Mouse (Mus musculus) midbrain, postnatal 0 days (tissue): Measurements from ENCODE around the gene Poldip2. TPM values are rescaled to one million over a fixed set of nuclear protein-coding genes. Genes with fewer than 3 reads are reported as not detected.

ENCODE experiments used
- ATAC-seq: fragments of 200-750 bp; cut with Nextera tagmentation; 2 replicates; pipeline ENCODE4 v1.8.0; 2017; ENCODE audit warnings: moderate number of reproducible peaks, mild to moderate bottlenecking, moderate TSS enrichment, moderate library complexity; ENCODE audit not compliant: low FRiP score
- DNase-seq: peaks from one replicate; pipeline ENCODE4 v3.0.0-alpha.2; 2015; ENCODE audit warnings: low spot score
- H3K27ac ChIP-seq: fragments of 300-500 bp; sonication (generic); 2 replicates; pipeline ENCODE4 v1.5.1; 2014; ENCODE audit warnings: low read depth, mild to moderate bottlenecking, low read length, mixed read lengths
- H3K27me3 ChIP-seq: fragments of 300-500 bp; sonication (generic); 2 replicates; pipeline ENCODE4 v1.6.1; 2014; ENCODE audit warnings: low read length, control low read depth, mixed read lengths; ENCODE audit not compliant: insufficient read depth
- H3K36me3 ChIP-seq: fragments of 300-500 bp; sonication (generic); 2 replicates; pipeline ENCODE4 v1.6.1; 2014; ENCODE audit warnings: low read length, control low read depth, mixed read lengths; ENCODE audit not compliant: insufficient read depth
- H3K4me1 ChIP-seq: fragments of 300-500 bp; sonication (generic); 2 replicates; pipeline ENCODE4 v1.6.1; 2014; ENCODE audit warnings: mild to moderate bottlenecking, control low read depth, antibody characterized with exemption, low read length, mixed read lengths; ENCODE audit not compliant: insufficient read depth
- H3K4me2 ChIP-seq: fragments of 300-500 bp; sonication (generic); 2 replicates; pipeline ENCODE4 v1.6.1; 2014; ENCODE audit warnings: low read depth, mild to moderate bottlenecking, low read length, mixed read lengths; ENCODE audit not compliant: poor library complexity, severe bottlenecking
- H3K4me3 ChIP-seq: fragments of 300-500 bp; sonication (generic); 2 replicates; pipeline ENCODE4 v1.5.1; 2014; ENCODE audit warnings: low read depth, mild to moderate bottlenecking, low read length, moderate library complexity
- H3K9ac ChIP-seq: fragments of 300-500 bp; sonication (generic); replicated peaks from 2 replicates; pipeline ENCODE4 v1.6.1; 2014; ENCODE audit warnings: mild to moderate bottlenecking, low read length, moderate library complexity, mixed read lengths; ENCODE audit not compliant: poor library complexity, severe bottlenecking
- H3K9me3 ChIP-seq: fragments of 300-500 bp; sonication (generic); 2 replicates; pipeline ENCODE4 v1.6.1; 2016; ENCODE audit warnings: low read length, control low read depth
- CTCF ChIP-seq: IDR thresholded peaks from 2 replicates; pipeline ENCODE4 v1.5.1; 2016; ENCODE audit warnings: antibody characterized with exemption, mild to moderate bottlenecking
- WGBS: fragments of 180-500 bp; shearing (Covaris S2); extraction: QIAGEN DNeasy Blood & Tissue Kit; methylation state at CpG from one replicate; pipeline ENCODE4 v1.1.7; 2014; 5-methylcytosine and 5-hydroxymethylcytosine counted together
- polyA plus RNA-seq: library from polyadenylated mRNA; unstranded; fragments of >200 nt; fragmentation: Nextera tagmentation; extraction: Ambion mirVana; gene quantifications from 2 replicates; pipeline ENCODE4 v1.2.1, GENCODE M21; 2015
- total RNA-seq: library from RNA; depleted of rRNA; stranded (reverse); fragments of >200 nt; gene quantifications from 2 replicates; pipeline ENCODE4 v1.2.3, GENCODE M21; 2014

Gene Poldip2
- total and polyA plus RNA-seq, 2 experiments from 2014 or later: 149 to 159 TPM

DNA sequence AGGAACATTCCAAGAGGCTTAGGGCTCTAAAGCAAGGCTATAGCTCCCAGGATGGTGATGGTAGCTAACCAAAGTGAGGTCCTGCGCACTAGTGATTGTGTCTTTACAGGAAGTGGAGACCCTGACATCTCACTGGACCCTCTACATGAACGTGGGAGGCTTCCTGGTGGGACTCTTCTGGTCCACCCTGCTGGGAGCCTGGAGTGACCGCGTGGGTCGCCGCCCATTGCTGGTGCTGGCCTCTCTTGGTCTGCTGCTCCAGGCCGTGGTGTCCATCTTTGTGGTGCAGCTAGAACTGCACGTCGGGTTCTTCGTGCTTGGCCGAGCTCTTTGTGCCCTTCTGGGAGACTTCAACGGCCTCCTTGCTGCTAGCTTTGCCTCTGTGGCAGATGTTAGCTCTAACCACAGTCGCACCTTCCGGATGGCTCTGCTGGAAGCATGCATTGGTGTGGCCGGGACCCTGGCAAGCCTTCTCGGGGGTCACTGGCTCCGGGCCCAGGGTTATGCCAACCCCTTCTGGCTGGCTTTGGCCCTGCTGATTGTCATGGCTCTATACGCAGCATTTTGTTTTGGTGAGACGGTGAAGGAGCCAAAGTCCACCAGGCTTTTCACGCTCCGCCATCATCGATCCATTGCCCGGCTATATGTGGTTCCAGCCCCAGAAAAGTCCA lies 45.6 kb upstream of the Poldip2 start:
- DNase-seq (no peak), ATAC-seq (no peak; the same call in 1 of the 2 replicates)
- Histone ChIP-seq H3K27ac (peak overlapping the region; percentile 79), H3K9ac (peak overlapping the region; percentile 67), H3K4me3 (peak overlapping the region; percentile 59), H3K36me3 (0 out of 2 replicates have a peak, but pooled peaks cover 2% of the 10 kb centered on the region), H3K27me3 (no peaks in the 10 kb centered on the region), H3K4me2 (peak overlapping the region; percentile 76), H3K9me3 (no peaks in the 10 kb centered on the region), H3K4me1 (peaks cover 5% of the 10 kb centered on the region; the same call in 1 of the 2 replicates)
- 51% methylated on average over 23 of the region's 23 CpGs for WGBS
- TF ChIP-seq CTCF: no peak

DNA sequence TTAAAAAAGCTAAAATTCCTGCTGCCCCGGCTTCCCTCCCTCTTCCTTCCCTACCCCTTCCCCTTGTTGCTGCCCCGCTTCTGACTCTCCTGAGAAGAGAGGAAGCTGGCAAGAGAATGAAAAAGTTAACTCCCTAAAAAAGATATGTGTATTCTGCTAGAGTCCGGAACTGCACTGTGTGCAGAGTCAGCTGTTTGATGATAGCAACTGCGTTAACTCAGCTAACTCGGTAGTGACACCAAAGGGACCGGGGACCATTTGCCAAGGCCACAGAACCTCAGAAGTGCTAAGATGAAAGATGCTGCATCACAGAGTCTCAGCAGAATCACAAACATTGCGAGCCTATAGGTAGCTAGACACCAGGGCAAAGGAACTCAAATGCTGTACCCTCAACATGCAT lies 44.5 kb upstream of the Poldip2 start:
- WGBS: 87% methylated on average over 7 of the region's 7 CpGs
- H3K27me3 ChIP-seq: no peaks in the 10 kb centered on the region
- no peak overlapping the region for H3K27ac ChIP-seq
- ATAC-seq: no peak
- no peak overlapping the region for H3K4me2 ChIP-seq
- TF ChIP-seq CTCF: no peak
- no peak for DNase-seq
- 0 out of 2 replicates have a peak, but pooled peaks cover 5% of the 10 kb centered on the region for H3K36me3 ChIP-seq
- H3K9ac ChIP-seq: no peak overlapping the region
- H3K9me3 ChIP-seq: no peaks in the 10 kb centered on the region
- H3K4me3 ChIP-seq: no peak overlapping the region
- H3K4me1 ChIP-seq: peaks cover 5% of the 10 kb centered on the region; the same call in 1 of the 2 replicates

DNA sequence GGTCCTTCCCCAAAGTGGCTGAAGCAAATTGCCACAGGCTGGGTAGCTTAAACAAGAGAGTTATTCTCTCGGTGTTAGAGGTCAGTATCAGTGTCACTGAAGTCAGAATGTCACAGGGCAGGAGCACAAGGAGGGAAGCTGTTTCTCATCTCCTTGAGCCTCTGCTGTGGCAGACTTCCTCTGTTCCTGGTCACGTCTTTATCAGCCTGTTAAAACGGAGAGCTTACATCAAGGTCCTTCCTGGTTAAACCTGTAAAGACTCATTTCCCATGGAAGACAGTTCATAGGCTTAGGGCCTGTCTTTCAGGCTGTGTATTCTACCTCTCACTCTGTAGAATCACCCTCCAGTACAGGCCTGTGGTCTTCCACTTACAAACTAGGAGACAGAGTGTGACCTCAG lies 44.1 kb upstream of the Poldip2 start:
- H3K9ac ChIP-seq: no peak overlapping the region
- H3K4me2 ChIP-seq: no peak overlapping the region
- 78% methylated on average over 3 of the region's 3 CpGs for WGBS
- H3K4me1 ChIP-seq: peaks cover 5% of the 10 kb centered on the region; the same call in 1 of the 2 replicates
- H3K9me3 ChIP-seq: no peaks in the 10 kb centered on the region
- no peak for ATAC-seq
- no peaks in the 10 kb centered on the region for H3K27me3 ChIP-seq
- peaks cover 7% of the 10 kb centered on the region for H3K36me3 ChIP-seq
- no peak overlapping the region for H3K4me3 ChIP-seq
- DNase-seq: no peak
- H3K27ac ChIP-seq: no peak overlapping the region
- no peak for TF ChIP-seq CTCF

DNA sequence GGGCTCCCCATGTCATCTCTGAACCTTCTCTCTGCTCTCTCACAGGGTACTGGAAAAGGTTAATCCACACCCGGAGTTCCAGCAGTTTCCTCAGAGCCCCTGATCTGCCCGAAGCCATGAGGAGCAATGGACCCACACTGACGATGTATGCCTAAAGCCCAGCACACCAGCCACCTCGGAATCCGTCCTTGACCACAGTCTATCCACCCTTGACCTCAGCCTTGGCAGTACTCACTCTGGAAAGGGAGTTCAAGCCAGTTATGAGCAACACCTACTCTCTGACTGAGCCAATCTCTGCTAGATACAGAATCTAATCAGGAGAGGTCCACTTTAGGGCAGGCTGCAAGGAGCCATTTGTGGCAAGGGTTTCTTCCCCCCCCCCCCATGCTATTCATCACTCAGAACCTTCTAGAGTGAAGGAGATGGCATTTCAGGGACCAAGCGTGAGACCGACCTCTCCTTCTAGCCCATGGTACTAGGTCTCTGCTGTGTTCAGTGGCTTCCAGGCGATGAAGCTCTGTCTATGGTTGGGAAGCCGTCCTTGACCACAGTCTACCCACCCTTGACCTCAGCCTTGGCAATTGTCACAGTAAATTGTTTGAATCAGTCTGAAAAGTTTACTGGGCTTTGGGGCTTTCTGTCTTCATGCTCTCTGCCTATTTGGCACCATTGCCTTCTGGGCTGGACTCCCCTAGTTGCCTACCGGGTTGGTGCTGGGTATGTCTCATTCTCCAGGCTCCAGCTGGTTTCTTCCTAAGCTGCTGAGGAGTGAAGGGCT lies 40.5 kb upstream of the Poldip2 start:
- no peak for TF ChIP-seq CTCF
- Histone ChIP-seq H3K4me2 (no peak overlapping the region), H3K36me3 (peaks cover 24% of the 10 kb centered on the region), H3K9me3 (no peaks in the 10 kb centered on the region), H3K4me1 (peaks cover under 1% of the 10 kb centered on the region; the same call in 1 of the 2 replicates), H3K27ac (no peak overlapping the region), H3K9ac (no peak overlapping the region), H3K27me3 (no peaks in the 10 kb centered on the region), H3K4me3 (no peak overlapping the region)
- DNase-seq (no peak), ATAC-seq (no peak)
- WGBS: 94% methylated on average over 10 of the region's 10 CpGs

DNA sequence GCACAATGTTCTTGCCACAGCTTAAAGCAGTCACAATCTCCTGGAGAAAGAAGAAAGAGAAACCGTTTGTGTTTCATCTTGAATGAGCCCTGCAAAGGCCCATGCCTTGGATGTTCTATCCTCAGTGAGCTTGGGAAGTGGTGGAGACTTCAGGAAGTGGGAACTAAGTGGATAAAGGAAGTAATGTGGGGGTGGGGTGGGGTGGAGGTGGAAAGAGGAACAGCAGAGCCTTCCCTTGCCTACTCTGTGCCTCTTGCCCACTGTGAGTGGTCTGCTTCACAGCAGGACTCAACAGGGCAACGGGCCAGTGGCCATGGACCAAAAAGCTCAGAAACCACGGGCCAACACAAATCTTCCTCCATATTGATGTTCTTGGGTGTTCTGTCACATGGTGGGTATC lies 36.7 kb upstream of the Poldip2 start:
- no peak overlapping the region for H3K4me3 ChIP-seq
- ATAC-seq (no peak), DNase-seq (no peak)
- WGBS: 78% methylated on average over 3 of the region's 3 CpGs
- H3K4me2 ChIP-seq: no peak overlapping the region
- H3K36me3 ChIP-seq: peaks cover 30% of the 10 kb centered on the region
- no peak overlapping the region for H3K27ac ChIP-seq
- H3K4me1 ChIP-seq: no peaks in the 10 kb centered on the region
- H3K9ac ChIP-seq: no peak overlapping the region
- H3K9me3 ChIP-seq: no peaks in the 10 kb centered on the region
- no peak for TF ChIP-seq CTCF
- H3K27me3 ChIP-seq: no peaks in the 10 kb centered on the region

DNA sequence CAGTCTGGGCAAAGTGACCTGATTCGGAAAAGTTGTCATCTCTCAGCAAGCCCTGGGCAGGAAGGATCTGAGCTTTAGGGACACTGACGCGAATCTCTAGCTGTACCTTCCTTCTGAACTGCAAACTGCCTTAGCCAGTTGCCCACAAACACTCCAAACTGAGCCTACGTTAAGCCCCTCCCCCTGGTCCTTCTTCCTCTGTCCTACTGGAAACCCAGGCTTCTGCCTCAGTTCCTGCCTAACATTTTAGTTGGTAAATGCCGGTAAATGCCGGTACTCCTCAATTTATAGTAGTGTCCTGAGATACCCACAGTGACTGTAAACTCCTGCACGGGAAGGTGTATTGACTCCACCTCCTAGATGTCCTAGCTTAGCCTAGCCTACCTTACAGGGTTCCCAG lies 28.4 kb upstream of the Poldip2 start:
- DNase-seq: no peak
- WGBS: 67% methylated on average over 7 of the region's 7 CpGs
- no peak for TF ChIP-seq CTCF
- Histone ChIP-seq H3K9ac (no peak overlapping the region), H3K9me3 (no peaks in the 10 kb centered on the region), H3K27ac (no peak overlapping the region), H3K4me2 (no peak overlapping the region), H3K36me3 (peaks cover 46% of the 10 kb centered on the region), H3K4me1 (no peaks in the 10 kb centered on the region), H3K27me3 (no peaks in the 10 kb centered on the region), H3K4me3 (no peak overlapping the region)
- no peak for ATAC-seq
